Mouse (Mus musculus) neural tube, embryonic 11.5 days (tissue): ENCODE data around the gene Gpsm3. TPM values are rescaled to one million over a fixed set of nuclear protein-coding genes. Genes with fewer than 3 reads are reported as not detected.

ENCODE experiments used
- ATAC-seq: fragments of 200-750 bp; cut with Nextera tagmentation; 2 replicates; pipeline ENCODE4 v1.8.0; 2017; ENCODE audit warnings: moderate number of reproducible peaks, mild to moderate bottlenecking, moderate TSS enrichment, moderate library complexity; ENCODE audit not compliant: insufficient read depth, low FRiP score, low TSS enrichment
- DNase-seq: peaks from one replicate; pipeline ENCODE4 v3.0.0-alpha.2; 2015; ENCODE audit warnings: low spot score
- H3K27ac ChIP-seq: fragments of 300-500 bp; sonication (generic); 2 replicates; pipeline ENCODE4 v1.5.1; 2014; ENCODE audit warnings: low read depth, mild to moderate bottlenecking, low read length
- H3K27me3 ChIP-seq: fragments of 300-500 bp; sonication (generic); 2 replicates; pipeline ENCODE4 v1.6.1; 2014; ENCODE audit warnings: mild to moderate bottlenecking, low read length, mixed read lengths; ENCODE audit not compliant: control insufficient read depth, insufficient read depth
- H3K36me3 ChIP-seq: fragments of 300-500 bp; sonication (generic); 2 replicates; pipeline ENCODE4 v1.6.1; 2014; ENCODE audit warnings: mild to moderate bottlenecking, low read length, moderate library complexity, mixed read lengths; ENCODE audit not compliant: control insufficient read depth, insufficient read depth
- H3K4me1 ChIP-seq: fragments of 300-500 bp; sonication (generic); 2 replicates; pipeline ENCODE4 v1.6.1; 2014; ENCODE audit warnings: low read length, mixed read lengths; ENCODE audit not compliant: control insufficient read depth, insufficient read depth
- H3K4me2 ChIP-seq: fragments of 300-500 bp; sonication (generic); 2 replicates; pipeline ENCODE4 v1.6.1; 2014; ENCODE audit warnings: low read depth, mild to moderate bottlenecking, moderate library complexity
- H3K4me3 ChIP-seq: fragments of 300-500 bp; sonication (generic); 2 replicates; pipeline ENCODE4 v1.5.1; 2014; ENCODE audit warnings: low read depth, low read length
- H3K9ac ChIP-seq: fragments of 300-500 bp; sonication (generic); 2 replicates; pipeline ENCODE4 v1.6.1; 2014; ENCODE audit warnings: mild to moderate bottlenecking, low read length
- H3K9me3 ChIP-seq: fragments of 300-500 bp; sonication (generic); 2 replicates; pipeline ENCODE4 v1.6.1; 2016; ENCODE audit warnings: low read length; ENCODE audit not compliant: control insufficient read depth
- WGBS: fragments of 180-500 bp; shearing (Covaris S2); extraction: QIAGEN DNeasy Blood & Tissue Kit; methylation state at CpG from one replicate; pipeline ENCODE4 v1.1.7; 2014; 5-methylcytosine and 5-hydroxymethylcytosine counted together
- polyA plus RNA-seq: library from polyadenylated mRNA; unstranded; fragments of >200 nt; fragmentation: Nextera tagmentation; extraction: Ambion mirVana; gene quantifications from 2 replicates; pipeline ENCODE4 v1.2.1, GENCODE M21; 2014

Gene Gpsm3
- polyA plus RNA-seq, 1 experiment from 2014 or later, result 4.0 TPM

DNA sequence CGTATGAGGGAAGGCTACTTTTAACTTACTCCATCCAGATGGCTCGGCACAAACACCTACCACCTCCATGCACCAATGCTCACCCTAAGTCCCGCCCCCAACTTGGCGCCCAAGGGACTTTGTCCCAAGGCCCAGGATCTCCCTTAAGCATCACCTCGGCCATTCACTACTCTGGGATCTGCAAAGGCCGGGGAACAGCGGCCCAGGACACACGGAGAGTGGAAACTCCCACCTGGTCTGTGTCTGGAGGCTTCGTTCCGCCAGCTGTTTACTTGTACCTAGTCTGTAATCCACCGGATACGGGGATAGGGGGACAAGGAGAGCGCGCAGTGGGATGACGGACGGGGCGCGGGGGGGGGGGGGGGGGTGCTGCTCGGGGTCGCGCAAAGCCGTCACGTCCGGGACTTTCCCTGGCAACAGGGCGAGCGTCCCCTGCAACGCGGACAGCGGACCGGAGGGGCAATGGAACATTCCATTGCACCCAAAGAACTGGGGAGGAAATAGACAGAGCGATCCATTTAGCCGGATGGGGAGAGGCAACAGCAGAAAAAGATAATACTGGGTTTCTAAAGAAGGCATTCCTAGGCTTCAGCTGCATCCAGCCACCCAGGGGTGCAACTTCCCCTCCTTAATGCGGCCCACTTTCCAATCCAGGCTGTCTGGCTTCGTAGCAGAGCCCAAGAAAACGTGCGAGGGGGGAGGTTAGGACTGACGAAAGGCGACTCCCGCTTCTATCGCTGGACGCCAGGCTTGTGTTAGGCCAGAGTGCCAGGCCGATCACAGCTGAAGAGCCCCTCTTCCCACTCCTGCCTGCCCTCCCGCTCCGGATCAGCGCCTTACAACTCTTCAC, 37.7 kb downstream of the Gpsm3 start:
- ATAC-seq, result peak; percentile 73
- Histone ChIP-seq H3K27me3 (peaks cover 27% of the 10 kb centered on the region), H3K4me2 (peak overlapping the region; percentile 92), H3K9me3 (no peaks in the 10 kb centered on the region), H3K36me3 (no peaks in the 10 kb centered on the region), H3K27ac (peak overlapping the region; percentile 70), H3K9ac (peak overlapping the region; percentile 79), H3K4me1 (peaks cover 19% of the 10 kb centered on the region), H3K4me3 (peak overlapping the region; percentile 78)
- DNase-seq, result peak; percentile 90
- WGBS, result 0% methylated on average over 33 of the region's 45 CpGs

DNA sequence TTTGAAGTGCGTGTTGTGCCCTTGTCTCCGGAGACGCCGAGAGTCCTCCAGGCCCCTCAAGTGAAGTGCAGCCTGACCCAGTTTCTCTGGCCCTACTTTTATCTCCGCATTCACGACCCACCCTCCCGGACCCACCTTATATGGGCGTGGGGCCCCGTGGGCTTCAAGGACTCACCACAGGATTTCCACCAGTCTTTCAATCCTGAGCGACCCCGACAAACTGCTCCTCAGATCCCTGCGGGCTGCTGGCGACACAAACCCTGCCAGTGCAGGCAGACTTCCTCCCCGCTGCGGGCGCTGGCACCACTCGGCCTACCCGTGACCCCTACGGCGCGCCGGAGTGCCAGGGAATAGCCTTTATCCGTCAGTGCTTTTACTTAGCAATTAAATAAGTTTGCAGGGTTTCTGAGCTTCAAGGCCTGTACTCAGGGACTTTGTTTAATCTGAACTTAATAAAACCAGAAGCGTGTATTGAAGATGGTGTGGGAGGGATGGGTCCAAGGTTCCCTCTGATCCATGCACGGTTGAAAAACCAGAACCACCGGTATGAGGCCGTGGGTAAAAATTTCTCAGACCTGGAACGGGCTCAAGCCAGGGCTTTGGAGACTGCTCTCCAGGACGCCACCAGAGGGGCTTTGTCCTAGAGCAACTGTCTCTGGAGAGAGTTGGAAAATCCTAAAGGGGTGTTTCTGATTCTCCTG, 38.5 kb downstream of the Gpsm3 start, which contains the start of gene Ppt2:
Gene Ppt2, minus strand, starts transcription at position 568 of the 701 bp plus-strand sequence.
- H3K9me3 ChIP-seq, result no peaks in the 10 kb centered on the region
- peak within 1 kb of the TSS; percentile 70 for H3K27ac ChIP-seq
- no peaks in the 10 kb centered on the region for H3K36me3 ChIP-seq
- peaks cover 33% of the 10 kb centered on the region for H3K27me3 ChIP-seq
- H3K4me2 ChIP-seq, result peak within 1 kb of the TSS; percentile 92
- peak; percentile 53 for DNase-seq
- H3K4me1 ChIP-seq, result peaks cover 19% of the 10 kb centered on the region
- peak within 1 kb of the TSS; percentile 78 for H3K4me3 ChIP-seq
- WGBS, result 9% methylated on average over 29 of the region's 29 CpGs
- H3K9ac ChIP-seq, result peak within 1 kb of the TSS; percentile 79
- ATAC-seq, result 0 out of 2 replicates have a peak, but pooled peaks have one; percentile 11

DNA sequence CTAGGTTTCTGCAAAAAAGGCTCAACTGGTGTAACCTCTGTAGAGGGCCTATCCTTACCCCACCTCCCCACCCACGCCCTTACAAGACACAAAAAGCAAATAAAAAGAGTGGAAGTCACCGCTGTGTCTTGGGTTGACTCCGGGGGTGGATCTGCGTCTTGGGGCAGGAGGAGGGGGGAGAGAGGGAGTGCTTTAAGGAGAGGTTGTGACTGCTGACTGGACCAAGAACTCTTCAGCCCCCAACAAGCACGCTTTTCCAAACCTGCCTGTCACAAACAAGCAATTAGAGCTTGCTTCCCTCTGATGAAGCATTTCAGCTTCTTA, 39.0 kb downstream of the Gpsm3 start:
- H3K9ac ChIP-seq, result no peak overlapping the region
- H3K27me3 ChIP-seq, result peaks cover 38% of the 10 kb centered on the region
- H3K27ac ChIP-seq, result no peak overlapping the region
- DNase-seq (no peak), ATAC-seq (no peak)
- H3K4me2 ChIP-seq, result peak overlapping the region; percentile 92; the same call in 1 of the 2 replicates
- H3K36me3 ChIP-seq, result no peaks in the 10 kb centered on the region
- no peak overlapping the region for H3K4me3 ChIP-seq
- H3K4me1 ChIP-seq, result peaks cover 19% of the 10 kb centered on the region
- H3K9me3 ChIP-seq, result no peaks in the 10 kb centered on the region
- 27% methylated on average over 5 of the region's 5 CpGs for WGBS

DNA sequence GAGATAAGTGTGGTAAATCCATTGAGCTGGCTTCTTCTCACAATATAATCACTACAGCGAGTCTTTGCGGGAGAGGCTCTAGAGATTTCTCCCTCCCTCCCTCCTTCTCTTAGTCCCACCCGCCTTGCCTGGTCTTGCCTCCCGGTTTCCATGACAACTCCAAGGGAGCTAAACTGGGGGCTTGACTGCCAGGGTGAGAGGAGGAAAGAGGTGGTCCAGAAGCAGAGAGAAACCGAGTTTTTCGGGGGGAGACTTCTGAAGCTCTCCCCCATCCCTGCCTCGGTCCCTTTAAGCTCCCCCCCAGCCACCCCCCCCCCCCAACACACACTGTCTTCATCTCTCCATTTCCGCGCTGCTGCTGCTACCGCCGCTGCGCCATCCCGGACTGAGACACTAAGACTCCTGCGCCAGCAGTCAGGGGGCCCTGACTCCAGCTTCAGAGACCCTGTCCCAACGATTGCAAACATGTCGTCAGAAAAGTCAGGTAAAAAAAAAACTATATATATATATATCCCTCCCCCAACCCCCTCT, 39.7 kb downstream of the Gpsm3 start, which contains the start of gene Prrt1:
Gene Prrt1, plus strand, starts transcription at position 313 of the 531 bp plus-strand sequence.
- H3K36me3 ChIP-seq, result no peaks in the 10 kb centered on the region
- peaks cover 38% of the 10 kb centered on the region for H3K27me3 ChIP-seq
- 0% methylated on average over 16 of the region's 16 CpGs for WGBS
- DNase-seq, result no peak
- no peak within 1 kb of the TSS for H3K9ac ChIP-seq
- peak within 1 kb of the TSS; percentile 92 for H3K4me2 ChIP-seq
- H3K4me1 ChIP-seq, result peaks cover 19% of the 10 kb centered on the region
- peak within 1 kb of the TSS; percentile 21 for H3K4me3 ChIP-seq
- H3K9me3 ChIP-seq, result no peaks in the 10 kb centered on the region
- no peak within 1 kb of the TSS for H3K27ac ChIP-seq
- ATAC-seq, result no peak

DNA sequence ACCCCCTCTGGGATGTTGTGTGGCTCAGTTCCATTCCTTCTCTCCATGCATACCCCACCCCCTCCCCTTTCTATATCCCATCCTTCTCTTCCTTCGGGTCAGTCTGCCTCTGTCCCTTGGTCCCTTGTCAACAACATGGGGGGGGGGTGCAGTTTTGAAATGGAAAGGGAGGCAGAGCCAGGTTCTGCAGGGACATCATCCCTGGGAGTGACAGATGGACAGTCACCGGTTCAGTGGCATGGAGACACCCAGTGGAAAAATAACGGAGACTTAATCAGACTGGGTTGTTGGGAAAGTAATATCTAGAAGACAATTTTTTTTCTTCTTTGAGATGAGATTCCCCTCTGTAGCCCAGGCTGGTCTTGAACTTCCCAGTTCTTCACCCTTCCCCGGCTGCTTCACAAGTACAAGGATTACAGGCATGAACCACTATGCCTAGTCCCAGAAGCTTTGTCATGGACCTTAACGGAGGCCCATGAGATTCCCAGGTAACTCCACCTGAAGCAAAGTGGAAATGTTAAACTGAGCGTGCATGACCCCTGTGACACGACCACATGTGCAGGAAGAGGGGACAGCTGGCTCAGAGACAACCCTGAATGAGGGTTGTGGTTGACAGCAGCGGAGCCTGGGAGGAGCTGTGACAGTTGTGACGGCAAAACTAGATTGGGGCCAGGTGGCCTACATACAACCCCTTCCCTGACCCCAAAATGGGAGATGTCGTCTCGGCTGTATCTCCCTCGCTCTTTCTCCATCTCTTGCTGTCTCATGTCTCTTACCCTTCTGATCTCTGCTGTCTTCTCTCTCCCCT, 40.4 kb downstream of the Gpsm3 start:
- Histone ChIP-seq H3K27ac (no peak overlapping the region), H3K27me3 (peaks cover 38% of the 10 kb centered on the region), H3K4me1 (peaks cover 19% of the 10 kb centered on the region), H3K36me3 (no peaks in the 10 kb centered on the region), H3K9me3 (no peaks in the 10 kb centered on the region), H3K4me2 (peak overlapping the region; percentile 38), H3K9ac (no peak overlapping the region), H3K4me3 (peak overlapping the region; percentile 21; the same call in 1 of the 2 replicates)
- ATAC-seq, result no peak
- 12% methylated on average over 12 of the region's 12 CpGs for WGBS
- DNase-seq, result no peak

DNA sequence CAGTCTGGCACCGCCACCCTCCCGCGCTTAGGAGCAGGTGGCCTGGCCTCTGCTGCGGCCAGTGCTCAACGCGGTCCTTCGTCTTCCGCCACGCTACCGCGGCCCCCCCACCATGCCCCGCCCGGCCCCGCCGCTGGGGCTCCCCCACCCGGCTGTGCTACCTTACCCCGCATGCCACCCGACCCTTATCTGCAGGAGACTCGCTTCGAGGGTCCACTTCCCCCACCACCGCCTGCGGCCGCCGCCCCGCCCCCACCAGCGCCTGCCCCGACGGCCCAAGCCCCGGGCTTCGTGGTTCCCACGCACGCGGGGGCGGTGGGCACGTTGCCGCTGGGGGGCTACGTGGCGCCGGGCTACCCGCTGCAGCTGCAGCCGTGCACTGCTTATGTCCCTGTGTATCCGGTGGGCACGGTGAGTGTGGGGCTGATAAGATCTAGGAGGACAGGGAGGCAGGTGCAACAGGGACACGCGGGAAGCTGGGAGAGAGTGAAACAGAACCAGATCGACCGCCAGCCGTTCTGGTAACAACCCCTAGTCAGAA, 41.2 kb downstream of the Gpsm3 start:
- no peak overlapping the region for H3K27ac ChIP-seq
- H3K4me3 ChIP-seq, result peak overlapping the region; percentile 21; the same call in 1 of the 2 replicates
- H3K9ac ChIP-seq, result peak overlapping the region; percentile 26; the same call in 1 of the 2 replicates
- H3K4me2 ChIP-seq, result peak overlapping the region; percentile 34
- ATAC-seq (no peak), DNase-seq (no peak)
- H3K36me3 ChIP-seq, result no peaks in the 10 kb centered on the region
- 2% methylated on average over 47 of the region's 48 CpGs for WGBS
- peaks cover 19% of the 10 kb centered on the region for H3K4me1 ChIP-seq
- peaks cover 38% of the 10 kb centered on the region for H3K27me3 ChIP-seq
- no peaks in the 10 kb centered on the region for H3K9me3 ChIP-seq

DNA sequence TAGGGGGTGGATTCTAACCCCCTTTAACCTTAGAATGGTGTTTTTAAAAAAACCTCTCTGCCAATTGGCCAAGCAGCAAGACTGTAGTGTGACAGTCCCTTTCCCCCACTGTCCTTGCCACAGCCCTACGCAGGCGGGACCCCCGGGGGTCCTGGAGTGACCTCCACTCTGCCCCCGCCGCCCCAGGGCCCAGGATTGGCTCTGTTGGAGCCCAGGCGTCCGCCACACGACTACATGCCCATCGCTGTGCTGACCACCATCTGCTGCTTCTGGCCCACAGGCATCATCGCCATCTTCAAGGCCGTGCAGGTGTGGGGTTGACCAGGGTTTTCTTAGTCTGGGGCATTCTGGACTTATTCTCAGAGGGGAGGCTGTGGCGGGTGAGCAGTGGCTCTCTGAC, 42.0 kb downstream of the Gpsm3 start:
- Histone ChIP-seq H3K9me3 (no peaks in the 10 kb centered on the region), H3K36me3 (no peaks in the 10 kb centered on the region), H3K27ac (no peak overlapping the region), H3K9ac (no peak overlapping the region; the same call in 1 of the 2 replicates), H3K4me3 (peak overlapping the region; percentile 29), H3K4me1 (peaks cover 19% of the 10 kb centered on the region), H3K27me3 (peaks cover 38% of the 10 kb centered on the region), H3K4me2 (peak overlapping the region; percentile 47)
- no peak for DNase-seq
- no peak for ATAC-seq
- 5% methylated on average over 12 of the region's 12 CpGs for WGBS

DNA sequence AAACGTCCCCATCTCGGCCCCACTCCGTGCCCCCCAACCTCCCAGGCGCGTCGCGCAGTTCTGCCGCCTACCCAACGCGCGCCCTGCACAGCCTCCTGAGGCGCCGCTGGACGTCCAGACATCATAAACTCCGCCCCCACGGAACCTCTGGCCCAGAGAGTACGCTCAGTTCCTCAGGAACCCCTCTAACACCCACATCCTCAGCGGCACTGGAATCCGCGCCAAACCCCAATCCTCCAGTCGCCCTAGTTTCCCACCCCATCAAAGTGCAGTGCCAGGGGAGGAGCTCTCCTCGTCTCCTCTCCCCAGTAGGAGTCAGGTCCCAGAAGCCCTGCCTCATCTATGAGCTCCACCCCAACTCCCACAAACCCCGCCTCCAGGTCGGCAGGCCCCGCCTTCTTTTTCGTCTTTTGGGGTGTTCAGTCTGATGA, 42.7 kb downstream of the Gpsm3 start:
- peak overlapping the region; percentile 47 for H3K4me2 ChIP-seq
- H3K4me3 ChIP-seq, result peak overlapping the region; percentile 29
- ATAC-seq (no peak), DNase-seq (peak; percentile 42)
- H3K4me1 ChIP-seq, result peaks cover 19% of the 10 kb centered on the region
- no peaks in the 10 kb centered on the region for H3K9me3 ChIP-seq
- H3K27ac ChIP-seq, result no peak overlapping the region
- under 1% methylated on average over 26 of the region's 26 CpGs for WGBS
- H3K9ac ChIP-seq, result peak overlapping the region; percentile 29
- H3K36me3 ChIP-seq, result no peaks in the 10 kb centered on the region
- peaks cover 38% of the 10 kb centered on the region for H3K27me3 ChIP-seq
